Mouse (Mus musculus) heart, embryonic 13.5 days (tissue): ENCODE results near the gene Irak1bp1. TPM values are rescaled to one million over a fixed set of nuclear protein-coding genes. Genes with fewer than 3 reads are reported as not detected.

Experiments used
- ATAC-seq: fragments of 200-750 bp; cut with Nextera tagmentation; 2 replicates; pipeline ENCODE4 v1.8.0; 2017; ENCODE audit warnings: moderate TSS enrichment; ENCODE audit not compliant: insufficient number of reproducible peaks, low FRiP score, low TSS enrichment; ENCODE audit errors: extremely low read depth
- H3K27ac ChIP-seq: fragments of 300-500 bp; sonication (generic); replicated peaks from 2 replicates; pipeline ENCODE4 v1.5.1; 2015; ENCODE audit warnings: moderate library complexity, mild to moderate bottlenecking, inconsistent platforms
- H3K27me3 ChIP-seq: fragments of 300-500 bp; sonication (generic); replicated peaks from 2 replicates; pipeline ENCODE4 v1.6.1; 2015; ENCODE audit warnings: mild to moderate bottlenecking, inconsistent platforms
- H3K36me3 ChIP-seq: fragments of 300-500 bp; sonication (generic); 2 replicates; pipeline ENCODE4 v1.6.1; 2015; ENCODE audit warnings: mild to moderate bottlenecking, inconsistent platforms
- H3K4me1 ChIP-seq: fragments of 300-500 bp; sonication (generic); 2 replicates; pipeline ENCODE4 v1.6.1; 2015; ENCODE audit warnings: inconsistent platforms
- H3K4me2 ChIP-seq: fragments of 300-500 bp; sonication (generic); 2 replicates; pipeline ENCODE4 v1.6.1; 2015; ENCODE audit warnings: inconsistent platforms, mild to moderate bottlenecking, moderate library complexity
- H3K4me3 ChIP-seq: fragments of 300-500 bp; sonication (generic); 2 replicates; pipeline ENCODE4 v1.5.1; 2015; ENCODE audit warnings: moderate library complexity, mild to moderate bottlenecking, inconsistent platforms
- H3K9ac ChIP-seq: fragments of 300-500 bp; sonication (generic); 2 replicates; pipeline ENCODE4 v1.6.1; 2015; ENCODE audit warnings: inconsistent platforms, mild to moderate bottlenecking, moderate library complexity
- H3K9me3 ChIP-seq: fragments of 300-500 bp; sonication (generic); 2 replicates; pipeline ENCODE4 v1.6.1; 2016; ENCODE audit warnings: inconsistent platforms
- WGBS: fragments of 180-500 bp; shearing (Covaris S2); methylation state at CpG from one replicate; pipeline ENCODE4 v1.1.7; 2015; ENCODE audit warnings: mixed read lengths; 5-methylcytosine and 5-hydroxymethylcytosine counted together
- polyA plus RNA-seq: library from polyadenylated mRNA; unstranded; fragments of >200 nt; fragmentation: Nextera tagmentation; extraction: Ambion mirVana; gene quantifications from 2 replicates; pipeline ENCODE4 v1.2.1, GENCODE M21; 2015

The Irak1bp1 gene
- 10.6 and 11.7 TPM in 2 replicates for polyA plus RNA-seq

DNA sequence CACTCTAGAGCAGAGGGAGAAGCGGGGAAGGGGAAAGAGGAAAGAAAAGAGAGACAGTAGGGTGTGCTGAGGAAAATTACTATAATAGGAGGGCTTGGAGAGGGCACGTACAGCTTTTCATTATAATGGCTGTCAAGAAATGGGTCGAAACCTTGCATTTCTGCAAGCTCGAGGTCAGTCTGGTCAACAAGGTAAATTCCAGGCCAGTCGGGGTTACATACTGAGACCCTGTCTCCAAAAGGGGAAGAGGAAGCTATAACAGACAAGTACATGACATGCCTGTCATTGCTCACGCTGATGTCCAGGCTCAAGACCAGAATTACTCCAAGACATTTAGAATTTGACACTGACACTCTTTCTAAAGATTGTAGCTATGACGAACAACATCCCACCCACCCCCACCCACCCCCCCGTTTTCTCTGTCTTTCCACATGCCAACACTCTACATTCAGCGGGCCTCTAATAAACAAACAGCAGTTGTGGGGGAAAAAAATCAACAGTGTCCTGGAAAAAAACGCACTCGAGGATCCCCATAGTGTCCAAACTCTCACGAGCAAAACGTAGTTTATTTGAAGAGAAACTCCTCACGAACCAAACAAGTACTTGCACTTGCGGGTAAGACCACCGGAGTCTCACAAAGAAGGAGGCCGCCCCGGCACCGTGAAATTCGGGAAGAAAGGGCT is at the start of gene Irak1bp1:
Irak1bp1 (plus strand) TSS at position 534 of the 683 bp plus-strand sequence.
- ATAC-seq = 0 out of 2 replicates have a peak, but pooled peaks have one; percentile 8
- H3K9me3 ChIP-seq = no peaks in the 10 kb centered on the region
- H3K9ac ChIP-seq = peak within 1 kb of the TSS; percentile 85
- 15% methylated on average over 20 of the region's 20 CpGs for WGBS
- H3K27me3 ChIP-seq = no peaks in the 10 kb centered on the region
- peaks cover 15% of the 10 kb centered on the region for H3K4me1 ChIP-seq
- peak within 1 kb of the TSS; percentile 78 for H3K4me2 ChIP-seq
- H3K36me3 ChIP-seq = no peaks in the 10 kb centered on the region
- peak within 1 kb of the TSS; percentile 68 for H3K27ac ChIP-seq
- H3K4me3 ChIP-seq = peak within 1 kb of the TSS; percentile 76

DNA sequence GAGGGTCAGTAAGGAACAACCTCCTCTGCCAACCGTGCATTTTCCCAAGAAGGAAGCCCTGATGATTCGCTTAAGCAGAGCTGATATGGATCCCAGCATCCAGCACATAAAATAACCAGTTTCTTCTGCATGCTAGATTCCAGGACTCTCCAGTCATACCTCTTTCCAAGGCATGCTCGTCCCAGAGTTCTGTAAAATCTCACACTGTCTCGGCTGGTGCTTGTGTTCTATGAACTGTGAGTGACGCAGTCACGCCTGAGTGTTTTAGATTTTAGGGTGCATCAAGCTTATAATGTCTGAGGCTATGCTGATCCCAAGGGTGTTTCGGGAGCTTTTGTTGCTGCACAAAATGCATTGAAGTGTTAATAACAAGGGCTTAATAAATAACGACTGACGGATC is 41.0 kb upstream of the Irak1bp1 start:
- Histone ChIP-seq H3K4me3 (no peak overlapping the region), H3K9me3 (no peaks in the 10 kb centered on the region), H3K27me3 (no peaks in the 10 kb centered on the region), H3K9ac (no peak overlapping the region), H3K4me2 (no peak overlapping the region), H3K36me3 (no peaks in the 10 kb centered on the region), H3K4me1 (no peaks in the 10 kb centered on the region), H3K27ac (no peak overlapping the region)
- ATAC-seq = no peak
- WGBS = 70% methylated on average over 9 of the region's 9 CpGs

DNA sequence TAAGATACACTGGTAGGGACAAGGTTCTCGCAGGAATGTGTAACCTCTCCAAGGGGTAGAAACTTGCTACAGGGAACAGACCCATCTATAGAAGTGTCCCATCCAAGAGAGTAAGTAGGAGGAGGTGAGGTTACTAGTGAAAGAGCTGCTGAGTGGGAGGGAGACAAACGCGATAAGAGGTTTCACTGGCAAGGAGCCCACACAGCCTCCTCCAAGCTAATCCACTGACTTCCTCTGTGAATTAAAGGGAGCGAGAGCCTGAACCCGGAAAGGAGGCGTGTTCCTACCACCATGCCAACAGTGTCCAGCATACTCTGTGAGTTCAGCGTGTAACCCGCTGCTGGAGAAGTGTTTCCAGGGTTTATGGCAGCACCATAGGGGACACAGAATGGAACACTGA is 29.0 kb upstream of the Irak1bp1 start:
- Histone ChIP-seq H3K9ac (no peak overlapping the region), H3K36me3 (no peaks in the 10 kb centered on the region), H3K4me2 (0 out of 2 replicates have a peak overlapping the region, but pooled peaks have one; percentile 13), H3K27me3 (no peaks in the 10 kb centered on the region), H3K4me1 (peaks cover 7% of the 10 kb centered on the region), H3K4me3 (no peak overlapping the region), H3K27ac (no peak overlapping the region), H3K9me3 (no peaks in the 10 kb centered on the region)
- 36% methylated on average over 8 of the region's 8 CpGs for WGBS
- no peak for ATAC-seq

DNA sequence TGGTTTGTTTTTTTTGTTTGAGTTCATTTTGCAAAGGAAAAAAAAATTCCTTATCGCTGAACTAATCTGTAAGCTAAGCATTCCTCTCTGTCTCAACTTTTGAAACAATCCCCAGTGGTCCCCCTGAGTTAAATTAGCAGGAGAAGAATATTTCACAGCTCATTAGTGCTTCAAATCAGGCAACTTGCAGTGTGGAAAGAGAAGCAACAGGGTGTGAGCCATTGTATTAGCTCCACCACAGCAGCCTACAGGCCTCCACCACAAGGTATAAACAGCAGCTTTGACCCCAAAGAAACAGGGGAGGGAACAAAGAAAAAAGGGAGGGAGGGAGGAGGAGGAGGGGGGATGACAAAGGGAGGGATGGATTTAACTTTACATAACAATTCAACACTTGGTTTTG is 22.2 kb upstream of the Irak1bp1 start:
- Histone ChIP-seq H3K36me3 (no peaks in the 10 kb centered on the region), H3K27ac (no peak overlapping the region), H3K4me3 (no peak overlapping the region), H3K4me1 (no peaks in the 10 kb centered on the region), H3K27me3 (no peaks in the 10 kb centered on the region), H3K9me3 (no peaks in the 10 kb centered on the region), H3K9ac (no peak overlapping the region), H3K4me2 (no peak overlapping the region)
- ATAC-seq = no peak
- 16% methylated on average over 1 of the region's 1 CpGs for WGBS

DNA sequence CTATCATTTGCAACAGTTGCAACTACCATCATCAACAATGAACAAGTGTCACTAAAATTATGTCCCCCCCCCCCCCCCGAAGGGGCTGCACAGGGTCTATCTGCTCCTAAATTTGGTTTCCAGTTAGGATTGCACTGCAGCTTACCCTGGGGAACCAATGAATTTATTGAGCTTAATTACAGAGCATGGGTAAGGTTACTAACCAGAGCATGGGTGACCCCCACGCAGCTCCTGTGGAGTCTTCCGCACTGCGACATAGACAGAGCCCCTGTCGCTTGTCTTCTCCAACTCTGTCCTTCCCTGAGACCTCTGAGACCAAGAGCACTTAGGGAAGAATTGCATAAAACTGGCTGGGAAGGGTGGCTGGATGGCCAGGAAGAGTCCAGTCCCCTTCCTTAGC is 21.7 kb upstream of the Irak1bp1 start:
- H3K4me2 ChIP-seq = no peak overlapping the region
- no peak overlapping the region for H3K9ac ChIP-seq
- no peaks in the 10 kb centered on the region for H3K36me3 ChIP-seq
- no peaks in the 10 kb centered on the region for H3K9me3 ChIP-seq
- H3K27me3 ChIP-seq = no peaks in the 10 kb centered on the region
- H3K4me3 ChIP-seq = no peak overlapping the region
- no peaks in the 10 kb centered on the region for H3K4me1 ChIP-seq
- WGBS = 53% methylated on average over 5 of the region's 5 CpGs
- no peak for ATAC-seq
- no peak overlapping the region for H3K27ac ChIP-seq

DNA sequence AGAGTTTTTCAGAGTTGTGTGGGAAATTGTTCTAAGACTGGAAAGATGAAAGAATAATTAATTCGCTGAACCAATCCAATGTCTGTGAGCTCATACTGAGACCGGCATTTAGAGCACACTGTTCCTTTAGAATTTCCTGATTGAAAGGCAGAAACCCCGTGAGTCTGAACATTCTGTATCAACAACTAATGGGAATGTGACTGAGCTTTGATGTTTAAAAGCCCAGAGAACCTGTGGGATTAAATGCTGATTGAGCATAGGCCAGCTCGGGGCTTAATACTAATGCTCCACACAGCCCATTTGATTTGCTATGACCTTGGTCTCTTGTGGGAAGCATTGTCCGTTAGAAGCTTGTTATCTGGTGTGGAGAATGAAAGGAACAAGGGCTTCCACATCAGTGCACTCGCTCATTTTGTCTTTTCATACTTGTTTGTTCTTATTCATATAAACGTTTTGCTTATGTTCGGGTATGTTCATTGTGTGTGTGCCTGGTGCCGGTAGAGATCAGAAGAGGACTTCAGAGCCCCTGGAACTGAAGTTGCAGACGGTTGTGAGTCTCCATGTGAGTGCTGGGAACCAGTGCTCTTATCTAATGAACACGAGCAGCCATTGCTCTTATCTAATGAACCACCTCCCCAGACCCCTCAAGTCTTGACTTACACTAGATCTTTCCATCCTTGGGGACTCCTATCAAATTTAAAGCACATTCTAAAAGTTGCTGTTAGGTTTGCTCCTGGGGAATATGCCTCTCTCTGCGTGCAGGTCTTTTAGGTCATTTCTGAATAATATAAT is 17.0 kb upstream of the Irak1bp1 start:
- H3K4me3 ChIP-seq = no peak overlapping the region
- no peaks in the 10 kb centered on the region for H3K27me3 ChIP-seq
- no peaks in the 10 kb centered on the region for H3K36me3 ChIP-seq
- H3K4me1 ChIP-seq = no peaks in the 10 kb centered on the region
- H3K27ac ChIP-seq = no peak overlapping the region
- no peak overlapping the region for H3K9ac ChIP-seq
- no peak overlapping the region for H3K4me2 ChIP-seq
- WGBS = 64% methylated on average over 12 of the region's 12 CpGs
- H3K9me3 ChIP-seq = no peaks in the 10 kb centered on the region
- no peak for ATAC-seq

DNA sequence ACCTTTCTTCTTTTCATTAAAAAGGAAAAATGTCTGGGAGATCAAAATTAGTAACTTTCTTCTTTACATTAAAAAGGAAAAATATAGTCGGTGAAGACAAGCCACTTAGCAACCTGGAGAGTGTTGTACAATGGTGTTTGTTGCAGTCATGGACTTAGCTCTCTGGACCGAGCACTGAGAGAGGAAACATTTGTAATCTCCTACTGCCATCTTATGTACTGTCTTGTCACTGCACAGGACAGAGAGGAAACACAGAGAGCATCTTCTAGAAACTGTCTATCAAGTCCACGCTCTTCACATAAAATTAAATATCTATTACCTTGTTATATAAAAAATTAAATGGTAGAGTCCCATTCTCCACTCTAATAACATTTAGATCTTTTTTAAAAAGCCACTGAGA is 14.8 kb upstream of the Irak1bp1 start:
- H3K27ac ChIP-seq = no peak overlapping the region
- ATAC-seq = no peak
- WGBS = 61% methylated on average over 3 of the region's 3 CpGs

DNA sequence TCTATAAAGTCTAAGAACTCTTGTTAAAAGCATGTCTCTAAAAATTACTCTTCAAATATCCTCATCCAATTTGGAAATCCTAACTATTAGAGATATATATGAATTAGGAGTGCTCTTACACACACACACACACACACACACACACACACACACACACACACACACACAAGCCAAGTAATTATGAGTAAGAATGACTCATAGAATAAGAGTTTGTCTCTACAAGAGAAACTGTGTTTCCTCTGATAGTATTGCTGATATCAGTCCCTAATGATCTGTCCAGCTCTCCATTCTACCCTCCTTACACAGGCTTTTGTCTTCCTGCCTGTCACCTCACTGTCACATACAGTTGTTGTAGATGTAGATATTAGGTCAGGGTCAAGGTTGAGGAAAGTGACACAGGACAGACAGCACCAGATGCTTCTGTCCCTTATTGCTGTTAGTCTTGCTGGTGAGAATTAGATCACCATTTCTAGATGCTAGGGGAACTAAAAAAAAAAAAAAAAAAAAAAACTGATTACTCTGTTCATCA is 14.0 kb upstream of the Irak1bp1 start:
- Histone ChIP-seq H3K36me3 (no peaks in the 10 kb centered on the region), H3K4me1 (no peaks in the 10 kb centered on the region), H3K9ac (no peak overlapping the region), H3K27me3 (no peaks in the 10 kb centered on the region), H3K27ac (no peak overlapping the region), H3K4me2 (no peak overlapping the region), H3K9me3 (no peaks in the 10 kb centered on the region), H3K4me3 (no peak overlapping the region)
- ATAC-seq = no peak

More for the DNA sequence above, 14.8 kb upstream of the Irak1bp1 start:
- Histone ChIP-seq H3K27me3 (no peaks in the 10 kb centered on the region), H3K36me3 (no peaks in the 10 kb centered on the region), H3K4me2 (no peak overlapping the region), H3K9me3 (no peaks in the 10 kb centered on the region), H3K9ac (no peak overlapping the region), H3K4me3 (no peak overlapping the region), H3K4me1 (no peaks in the 10 kb centered on the region)

DNA sequence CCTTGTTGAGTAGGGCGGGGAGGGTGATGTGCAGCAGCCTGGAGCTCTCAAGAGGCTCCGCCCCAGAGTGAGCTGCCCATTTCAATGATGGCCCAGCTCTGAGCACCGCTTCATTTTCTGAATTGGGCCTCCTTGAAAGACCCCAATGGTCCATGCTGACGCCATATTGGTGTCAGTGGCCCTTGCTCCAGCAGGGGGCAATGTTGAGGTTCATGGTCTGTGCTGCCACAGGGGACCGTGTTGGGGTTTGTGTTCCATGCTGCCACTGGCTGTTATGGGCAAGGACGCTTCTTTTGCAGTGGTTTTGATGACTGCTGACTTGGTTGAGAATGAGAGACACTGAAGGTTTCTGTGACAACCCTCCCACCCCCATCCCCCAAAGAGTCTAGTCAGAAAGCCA is 2.9 kb upstream of the Irak1bp1 start:
- no peaks in the 10 kb centered on the region for H3K9me3 ChIP-seq
- H3K9ac ChIP-seq = no peak overlapping the region
- H3K27ac ChIP-seq = no peak overlapping the region
- no peaks in the 10 kb centered on the region for H3K36me3 ChIP-seq
- no peak overlapping the region for H3K4me3 ChIP-seq
- 84% methylated on average over 6 of the region's 6 CpGs for WGBS
- ATAC-seq = no peak
- H3K4me1 ChIP-seq = peaks cover 11% of the 10 kb centered on the region
- H3K27me3 ChIP-seq = no peaks in the 10 kb centered on the region
- H3K4me2 ChIP-seq = no peak overlapping the region

DNA sequence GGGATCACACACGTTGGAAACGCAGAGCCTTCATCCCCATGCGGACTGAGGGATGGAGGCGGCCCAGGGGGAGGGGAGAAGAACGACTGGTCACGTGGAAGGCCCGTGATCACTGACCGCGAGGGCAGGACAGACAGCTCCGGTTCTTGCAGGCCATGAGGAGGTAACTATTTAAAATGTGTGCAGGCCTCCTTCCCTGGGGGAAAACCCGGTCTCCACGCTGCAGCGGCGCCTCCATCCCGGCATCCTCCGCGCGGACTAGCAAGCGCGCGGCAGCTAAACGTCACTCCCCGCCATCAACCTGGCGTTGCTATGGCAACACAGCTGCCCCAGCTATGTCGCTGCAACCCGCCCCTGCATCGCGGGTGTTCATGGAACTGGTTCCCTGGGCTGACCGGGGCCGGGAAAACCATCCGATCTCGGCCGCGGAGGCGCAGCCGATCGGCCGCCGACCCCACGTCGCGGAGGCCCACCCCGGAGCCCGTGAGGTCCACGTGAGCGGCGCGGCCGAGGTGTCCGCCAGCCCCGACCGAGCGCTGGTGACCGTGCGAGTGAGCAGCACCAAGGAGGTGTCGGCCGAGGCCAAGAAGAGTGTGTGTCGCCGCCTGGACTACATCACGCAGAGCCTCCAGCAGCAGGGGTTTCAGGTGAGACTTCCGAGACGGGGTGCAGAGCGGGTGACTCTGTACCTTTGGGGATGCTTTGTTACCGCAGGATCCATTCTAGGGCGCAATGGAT is 522 bp downstream of the Irak1bp1 start:
- peak overlapping the region; percentile 76 for H3K4me3 ChIP-seq
- no peaks in the 10 kb centered on the region for H3K9me3 ChIP-seq
- under 1% methylated on average over 65 of the region's 65 CpGs for WGBS
- ATAC-seq = peak; percentile 85
- no peaks in the 10 kb centered on the region for H3K27me3 ChIP-seq
- H3K36me3 ChIP-seq = no peaks in the 10 kb centered on the region
- H3K27ac ChIP-seq = peak overlapping the region; percentile 68
- peak overlapping the region; percentile 78 for H3K4me2 ChIP-seq
- H3K4me1 ChIP-seq = peaks cover 15% of the 10 kb centered on the region
- peak overlapping the region; percentile 85 for H3K9ac ChIP-seq

DNA sequence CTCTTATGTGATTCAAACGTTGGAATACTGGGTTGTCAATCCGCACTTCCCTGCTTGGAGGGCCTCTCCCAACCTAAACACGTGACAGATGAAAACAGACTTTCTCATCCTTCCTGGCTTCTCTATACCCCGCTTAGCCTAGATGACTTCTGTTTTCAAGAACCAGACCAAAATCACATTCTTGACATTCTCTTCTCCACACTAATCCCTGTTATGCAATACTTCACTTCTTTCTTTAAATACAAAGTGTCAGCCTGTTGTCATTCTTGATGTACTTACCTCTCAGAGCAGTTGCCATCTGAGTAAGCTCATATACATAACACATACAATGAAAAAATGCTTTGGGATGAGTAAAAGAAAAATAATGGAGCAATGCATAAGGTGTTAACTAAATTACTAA is 2.6 kb downstream of the Irak1bp1 start:
- Histone ChIP-seq H3K4me1 (peaks cover 15% of the 10 kb centered on the region), H3K36me3 (no peaks in the 10 kb centered on the region), H3K27me3 (no peaks in the 10 kb centered on the region), H3K9me3 (no peaks in the 10 kb centered on the region), H3K9ac (no peak overlapping the region), H3K4me3 (no peak overlapping the region), H3K4me2 (no peak overlapping the region), H3K27ac (no peak overlapping the region)
- 41% methylated on average over 4 of the region's 4 CpGs for WGBS
- ATAC-seq = no peak
